Mouse (Mus musculus) lung, postnatal 4 days (tissue): ENCODE data around the gene Pik3r1.
A peak's percentile ranks its signal among the peaks of the same experiment; 100 is the strongest.

Source experiments
- DNase-seq, 2 experiments: peaks; one replicate each; pipeline ENCODE4 v3.0.0; 2021

Gene Pik3r1

DNA sequence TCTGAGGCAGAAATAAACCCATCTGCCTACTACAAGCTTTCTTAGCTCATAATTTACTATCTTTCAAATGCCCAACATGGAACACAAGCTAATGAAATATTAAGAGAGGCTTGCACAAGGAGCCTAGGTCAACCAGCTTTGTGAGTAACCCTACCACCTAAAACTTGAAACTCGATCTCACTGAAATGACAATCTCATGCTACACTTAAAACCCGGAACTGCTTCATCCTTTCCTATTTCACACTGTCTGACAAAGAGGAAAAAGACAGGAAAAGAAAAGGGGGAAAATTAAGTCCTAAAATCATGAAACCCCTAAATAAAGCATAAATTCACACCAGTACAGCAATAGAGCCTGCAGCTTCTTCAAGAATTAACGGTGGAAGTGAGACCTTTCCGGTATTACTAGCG is 1.4 kb downstream of the Pik3r1 start:
- DNase-seq, result no peak

GRCm38 (mm10) chr13:101765976-101766375 is 2.0 kb downstream of the Pik3r1 start:
- DNase-seq, result peak in 1 of 2 experiments; percentile 16

DNA sequence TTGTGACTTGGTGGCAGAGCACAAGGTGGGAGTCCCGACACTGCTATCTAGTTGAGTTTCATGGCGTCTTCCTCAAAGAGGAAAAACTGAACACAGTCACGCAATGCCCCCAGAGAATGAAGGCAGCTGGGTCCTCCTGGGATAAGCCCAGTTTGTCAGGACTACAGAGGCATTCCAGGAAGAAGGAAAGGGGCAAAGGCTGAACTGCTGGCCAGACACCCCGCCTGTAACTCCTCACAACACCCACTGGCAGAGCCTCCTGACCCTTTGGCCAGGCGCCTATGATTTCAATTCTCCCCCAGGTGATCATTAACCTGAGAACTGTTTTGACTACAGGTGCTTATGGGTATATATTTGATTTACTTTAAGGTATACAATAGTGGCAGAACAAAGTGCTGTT is 3.9 kb downstream of the Pik3r1 start:
- peak in 1 of 2 experiments; percentile 10 for DNase-seq

GRCm38 (mm10) chr13:101763676-101764075 is 4.3 kb downstream of the Pik3r1 start:
- no peak for DNase-seq

GRCm38 (mm10) chr13:101763149-101763548 is 4.9 kb downstream of the Pik3r1 start:
- DNase-seq, result no peak

DNA sequence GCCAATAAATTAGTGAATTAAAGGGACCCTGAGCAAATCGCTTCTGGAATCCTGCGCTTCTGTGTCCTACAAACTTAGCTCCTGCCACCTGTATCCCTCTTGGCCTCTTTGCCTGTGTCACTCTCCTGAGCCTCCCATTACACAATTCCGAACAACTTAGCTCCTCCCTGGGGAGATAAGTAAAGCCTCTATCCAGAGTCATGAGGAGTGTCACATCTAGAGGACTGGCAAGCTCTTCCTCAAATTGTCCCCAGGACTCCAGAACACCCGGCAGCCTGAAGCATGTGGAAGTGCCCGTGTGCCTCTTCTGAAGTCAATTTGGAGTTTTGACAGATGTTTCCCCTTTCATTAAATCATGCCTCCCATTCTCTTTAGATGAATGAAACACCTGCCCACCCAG is 6.4 kb downstream of the Pik3r1 start:
- DNase-seq, result no peak

DNA sequence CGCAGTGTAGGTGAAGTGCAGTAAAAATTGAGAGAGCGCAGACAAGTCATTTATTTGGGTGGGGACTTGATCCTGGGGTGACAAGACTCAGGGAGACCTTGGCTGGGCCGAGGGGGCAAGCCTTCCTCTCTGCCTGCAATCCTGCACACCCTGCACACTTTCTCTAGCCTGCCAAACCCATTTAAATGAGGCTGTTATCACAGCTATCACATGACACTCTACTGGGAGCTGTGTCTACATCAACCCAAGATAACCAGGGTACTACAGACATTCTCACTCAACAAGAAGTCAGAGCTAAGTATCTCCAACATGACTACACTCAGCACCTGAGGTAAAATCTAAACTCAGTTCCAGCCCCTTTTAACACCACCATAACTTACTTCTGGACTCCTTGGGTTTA is 7.1 kb downstream of the Pik3r1 start:
- DNase-seq, result no peak

DNA sequence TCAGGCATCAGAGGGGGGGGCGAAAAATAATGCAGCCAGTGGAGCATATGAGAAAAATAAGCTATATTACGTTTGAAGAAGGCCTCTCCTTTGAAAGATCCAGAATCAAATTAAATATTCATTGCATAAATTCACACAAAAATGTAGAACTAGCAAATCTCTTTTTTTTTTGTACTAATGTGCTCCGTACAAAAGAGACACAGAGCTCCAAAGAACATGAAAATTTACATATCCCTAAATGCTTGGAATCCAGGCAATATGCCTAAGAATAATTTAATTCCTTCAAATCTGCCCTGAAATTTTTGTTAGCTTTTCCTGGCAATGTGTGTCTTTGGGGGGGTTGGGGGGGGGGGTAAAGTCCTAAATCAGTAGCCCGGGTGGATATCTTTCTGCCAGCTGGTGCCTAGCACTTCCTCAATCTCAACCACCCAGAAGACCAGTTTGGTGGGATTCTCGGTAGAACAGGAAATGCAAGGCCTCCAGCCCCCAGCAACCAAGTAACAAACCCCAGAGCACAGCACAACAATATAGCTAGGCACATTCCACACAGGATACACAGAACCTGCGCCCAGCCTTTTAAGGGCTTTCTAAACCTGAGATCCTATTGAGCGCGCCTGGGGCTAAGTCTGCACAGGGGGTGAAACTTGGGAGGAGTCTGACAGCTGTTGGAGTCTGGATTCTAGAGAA is 7.9 kb downstream of the Pik3r1 start:
- peak in 1 of 2 experiments; percentile 37 for DNase-seq

- DNase-seq, result no peak
Measured at GRCm38 (mm10) chr13:101759281-101759871, 8.6 kb downstream of the Pik3r1 start.

- DNase-seq, result no peak
Measured at GRCm38 (mm10) chr13:101757801-101758422, 10.1 kb downstream of the Pik3r1 start.

DNA sequence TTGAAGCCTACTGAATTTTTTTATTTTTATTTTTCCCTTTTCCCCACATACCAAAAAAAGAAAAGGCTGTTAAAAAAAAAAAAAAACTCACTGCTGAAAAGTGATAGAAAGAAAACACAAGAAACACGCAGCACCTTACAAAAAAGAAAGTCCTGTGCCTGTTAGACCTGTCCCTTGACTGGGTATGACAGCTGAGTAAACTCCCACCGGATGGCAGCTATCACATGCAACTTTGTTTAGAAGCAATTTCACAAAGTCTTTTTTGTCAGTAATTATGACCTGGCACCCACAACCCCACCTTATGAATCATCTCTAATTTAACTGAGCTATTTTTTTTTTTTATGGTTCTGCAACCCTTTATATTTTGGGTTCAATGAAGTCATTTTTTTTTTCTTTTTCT is 12.8 kb downstream of the Pik3r1 start:
- DNase-seq, result no peak

- peak; percentile 66 to 86 for DNase-seq
Measured at GRCm38 (mm10) chr13:101753639-101754038, 14.4 kb downstream of the Pik3r1 start.

DNA sequence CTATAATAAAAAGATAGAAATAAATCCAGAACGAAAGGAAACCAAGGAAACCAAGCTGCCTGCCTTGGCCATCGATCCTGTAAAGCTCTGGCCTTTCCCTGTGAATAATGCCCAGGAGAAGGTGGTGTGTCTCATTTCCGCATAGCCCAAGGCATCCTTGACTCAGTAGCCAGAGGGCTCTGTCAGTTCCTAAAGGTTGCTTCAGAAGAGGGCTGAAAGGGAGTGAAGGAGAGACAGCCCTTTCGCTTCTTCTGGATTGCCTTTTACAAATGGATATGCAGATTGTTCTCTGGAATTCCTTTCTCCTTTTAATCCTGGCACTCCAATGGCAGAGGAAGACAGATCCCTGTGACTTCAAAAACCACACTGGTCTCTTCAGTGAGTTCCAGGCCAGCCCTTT is 16.2 kb downstream of the Pik3r1 start:
- DNase-seq, result no peak

DNA sequence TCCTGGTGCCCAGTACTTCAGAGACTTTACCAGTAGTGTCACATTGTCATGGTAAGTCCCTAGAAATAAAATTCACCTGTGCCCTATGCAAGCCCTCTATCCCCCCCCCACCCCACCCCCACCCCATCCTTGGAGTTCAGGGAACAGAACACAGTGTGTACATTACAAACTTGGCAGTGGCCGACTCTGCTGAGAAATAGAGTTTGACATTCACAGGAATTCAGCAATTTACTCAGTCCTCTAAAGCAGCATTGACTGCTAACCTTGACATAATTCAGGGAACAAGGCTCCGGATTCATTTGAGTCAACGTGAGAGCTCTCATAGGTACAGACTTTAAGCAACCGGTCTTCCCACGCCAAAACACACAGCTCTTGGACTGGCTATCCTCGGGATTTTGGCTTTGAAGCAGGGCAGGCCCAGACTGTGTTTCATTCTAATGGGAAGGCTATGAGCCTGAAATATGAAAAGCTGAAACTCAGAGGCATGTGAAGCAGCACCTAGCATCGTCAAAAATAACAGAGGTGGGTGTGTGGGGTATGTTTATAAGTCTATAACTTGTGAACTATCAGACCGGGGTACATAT is 21.9 kb downstream of the Pik3r1 start:
- no peak for DNase-seq

GRCm38 (mm10) chr13:101744943-101745342 is 23.1 kb downstream of the Pik3r1 start:
- DNase-seq, result no peak

DNA sequence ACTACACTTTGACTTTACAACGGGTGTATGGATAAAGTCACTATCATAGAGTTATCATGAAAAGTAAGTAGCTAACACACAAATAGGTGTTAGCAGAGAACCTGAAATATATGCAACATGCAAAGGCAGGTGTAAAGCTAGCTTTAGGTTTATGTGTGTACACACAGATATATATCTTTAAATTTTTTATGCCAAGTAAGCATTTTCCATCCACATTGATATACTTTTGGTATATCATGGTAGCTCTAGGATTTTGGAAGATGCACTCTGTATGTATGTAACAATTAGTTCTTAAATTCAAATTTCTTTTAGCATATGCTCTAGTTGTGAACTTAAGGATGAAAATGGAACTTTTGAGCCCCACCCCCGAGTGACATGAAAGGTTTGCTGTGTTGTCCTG is 24.0 kb downstream of the Pik3r1 start:
- DNase-seq, result no peak

GRCm38 (mm10) chr13:101743247-101743646 is 24.8 kb downstream of the Pik3r1 start:
- DNase-seq, result no peak

DNA sequence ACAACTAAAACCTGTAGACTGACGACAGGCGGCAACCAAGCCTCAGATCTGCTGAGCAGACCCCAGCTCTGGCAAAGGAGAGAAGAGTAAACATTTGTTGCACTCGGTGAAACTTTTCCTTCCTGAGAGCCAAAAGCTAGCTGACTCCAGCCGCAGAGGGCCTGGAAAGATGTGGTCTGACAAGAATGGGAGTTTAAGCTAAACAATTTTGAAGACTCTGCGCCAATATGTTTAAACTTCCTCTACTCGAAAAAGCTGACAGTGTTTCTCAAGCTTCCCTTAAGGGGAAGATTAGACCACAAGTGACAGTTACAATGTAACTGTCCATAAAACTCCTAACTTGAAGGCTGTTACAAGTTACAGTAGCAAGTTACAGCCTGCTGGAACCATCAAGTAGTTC is 25.4 kb downstream of the Pik3r1 start:
- peak in 1 of 2 experiments; percentile 77 for DNase-seq

- DNase-seq, result no peak
Measured at GRCm38 (mm10) chr13:101741530-101742309, 26.3 kb downstream of the Pik3r1 start.

DNA sequence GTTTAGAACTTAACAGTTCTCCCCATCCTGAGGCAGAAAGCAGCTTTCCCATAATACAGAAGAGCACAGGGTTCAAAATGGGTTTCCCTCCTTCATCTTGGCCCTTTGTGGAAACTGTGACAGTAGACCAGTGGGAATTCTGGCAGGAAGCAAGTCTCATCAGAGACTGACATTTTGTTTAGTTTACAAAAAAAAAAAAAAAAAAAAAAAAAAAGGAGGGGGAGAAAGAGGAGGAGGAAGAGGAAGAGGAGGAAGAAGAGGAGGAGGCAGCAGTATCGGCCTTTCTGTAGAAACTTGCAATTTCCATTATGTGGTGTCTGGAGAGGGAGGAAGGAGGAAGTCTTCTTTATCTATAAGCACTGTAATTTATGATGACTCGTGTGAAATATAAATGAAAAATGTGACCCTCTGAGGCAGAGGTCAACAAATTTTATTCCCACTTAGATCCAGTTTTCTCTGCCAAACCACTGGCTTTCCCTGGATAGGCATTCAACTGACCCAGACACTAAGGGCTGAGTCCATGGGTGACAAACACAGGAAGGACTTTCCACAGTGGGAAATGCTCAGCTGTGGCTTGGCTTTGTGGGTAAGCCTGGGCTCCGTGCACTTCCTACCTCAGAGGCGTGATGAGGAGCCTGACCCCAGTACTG is 28.2 kb downstream of the Pik3r1 start:
- no peak for DNase-seq

DNA sequence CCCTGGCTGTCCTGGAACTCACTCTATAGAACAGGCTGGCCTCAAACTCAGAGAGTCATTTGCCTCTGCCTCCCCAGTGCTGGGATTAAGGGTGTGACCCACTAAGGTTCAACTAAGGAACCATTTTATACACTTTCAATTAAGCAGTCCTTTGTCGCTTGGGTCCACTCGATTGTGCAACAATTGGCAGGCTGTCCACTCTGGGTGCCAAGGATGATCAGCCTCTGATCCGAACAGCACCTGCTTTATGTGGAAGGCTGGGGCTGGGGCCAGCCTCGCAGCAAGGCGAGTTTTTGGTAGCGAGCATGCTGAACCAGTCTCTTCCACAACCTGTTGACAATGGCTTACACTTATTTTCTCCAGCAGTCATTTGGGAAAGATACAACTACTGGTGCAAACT is 29.2 kb downstream of the Pik3r1 start:
- no peak for DNase-seq

- no peak for DNase-seq
Measured at GRCm38 (mm10) chr13:101736521-101737387, 31.3 kb downstream of the Pik3r1 start.
